In genomic region chr4:147867563-147868449, GRCm38 (mm10) we compare ENCODE assay signal across 8 mouse cellular contexts. TPM values are rescaled to one million over a fixed set of nuclear protein-coding genes. Genes with fewer than 3 reads are reported as not detected.
DNase-seq lines count a peak whose midpoint lies in the region; ATAC-seq and TF ChIP-seq lines count a peak whose summit lies in the region.

No protein-coding gene starts in this region.

- peaks cover 4% of the 10 kb centered on the region; the same call in 1 of the 2 replicates for H3K9me3 ChIP-seq in embryonic facial prominence, embryonic 10.5 days
- H3K9me3 ChIP-seq in intestine, embryonic 14.5 days (ENCODE audit: control insufficient read depth, low read length): no peaks in the 10 kb centered on the region

- ATAC-seq in intestine, embryonic 14.5 days (replicated peaks; ENCODE audit: low FRiP score, low TSS enrichment, low read depth): no peak
- no peak for ATAC-seq in megakaryocyte-erythroid progenitor cell, adult 5-6 weeks (replicated peaks; ENCODE audit: low FRiP score, low TSS enrichment, poor library complexity, severe bottlenecking)
- no peak for ATAC-seq in inflammation-experienced regulatory T-cells, adult 6 months

- peak overlapping the region; percentile 56 for H3K27ac ChIP-seq in liver, adult 2 months (replicated peaks; ENCODE audit: insufficient read depth, low read depth, low read length)
- peak overlapping the region; percentile 91 for H3K27ac ChIP-seq in embryonic facial prominence, embryonic 10.5 days (replicated peaks)
- H3K27ac ChIP-seq in intestine, embryonic 14.5 days (ENCODE audit: low read depth): peak overlapping the region; percentile 84

- peaks cover 15% of the 10 kb centered on the region for H3K4me1 ChIP-seq in liver, adult 2 months (ENCODE audit: control insufficient read depth, insufficient read depth, low read length)
- H3K4me1 ChIP-seq in embryonic facial prominence, embryonic 10.5 days: peaks cover 27% of the 10 kb centered on the region
- peaks cover 19% of the 10 kb centered on the region for H3K4me1 ChIP-seq in intestine, embryonic 14.5 days (replicated peaks; ENCODE audit: control insufficient read depth, insufficient read depth, low read length)

- TF ChIP-seq CTCF in liver, adult 2 months (IDR thresholded peaks at IDR 0.05; ENCODE audit: low read depth, low read length): no peak

- 2% methylated on average over 22 of the region's 22 CpGs for WGBS in liver, adult 2 months
- WGBS in embryonic facial prominence, embryonic 10.5 days: 7% methylated on average over 22 of the region's 22 CpGs
- 3% methylated on average over 22 of the region's 22 CpGs for WGBS in intestine, embryonic 14.5 days

- H3K27me3 ChIP-seq in liver, adult 2 months (ENCODE audit: control insufficient read depth, insufficient read depth, low read length): no peaks in the 10 kb centered on the region
- no peaks in the 10 kb centered on the region for H3K27me3 ChIP-seq in embryonic facial prominence, embryonic 10.5 days (replicated peaks; ENCODE audit: low read depth, poor library complexity, severe bottlenecking)
- H3K27me3 ChIP-seq in intestine, embryonic 14.5 days (replicated peaks; ENCODE audit: control insufficient read depth, insufficient read depth, low read length): no peaks in the 10 kb centered on the region

- peak overlapping the region; percentile 60 for H3K4me2 ChIP-seq in intestine, embryonic 14.5 days (ENCODE audit: low read length)

- peaks cover 2% of the 10 kb centered on the region; the same call in 1 of the 2 replicates for H3K36me3 ChIP-seq in liver, adult 2 months (ENCODE audit: control insufficient read depth, insufficient read depth, low read length)
- peaks cover 65% of the 10 kb centered on the region for H3K36me3 ChIP-seq in embryonic facial prominence, embryonic 10.5 days (replicated peaks)
- peaks cover 36% of the 10 kb centered on the region for H3K36me3 ChIP-seq in intestine, embryonic 14.5 days (ENCODE audit: control insufficient read depth, insufficient read depth, low read length)

- peaks cover 3% of the 10 kb centered on the region; the same call in 1 of the 2 replicates for H3K79me2 ChIP-seq in liver, adult 2 months (ENCODE audit: control insufficient read depth, insufficient read depth, low read length)

- H3K9ac ChIP-seq in liver, adult 2 months (ENCODE audit: low read depth, low read length): peak overlapping the region; percentile 79
- peak overlapping the region; percentile 66 for H3K9ac ChIP-seq in intestine, embryonic 14.5 days (ENCODE audit: low read length)

- no peak for DNase-seq in liver, adult 2 months (ENCODE audit: extremely low read depth, low read depth, low spot score)
- DNase-seq in liver: no peak
- peak; percentile 15 for DNase-seq in embryonic facial prominence, embryonic 10.5 days (ENCODE audit: low spot score)
- DNase-seq in intestine, embryonic 14.5 days (ENCODE audit: low spot score): no peak
- peak; percentile 21 for DNase-seq in neural tube, embryonic 10.5 days (ENCODE audit: extremely low spot score, low spot score)
- DNase-seq in kidney, postnatal 10 days: no peak

- no peak for TF ChIP-seq POLR2A in liver, adult 2 months (IDR thresholded peaks at IDR 0.05; ENCODE audit: extremely low read depth, insufficient read depth, low read length)

- peak overlapping the region; percentile 87 for H3K4me3 ChIP-seq in liver, adult 2 months (ENCODE audit: insufficient read depth, low read depth, low read length)
- H3K4me3 ChIP-seq in embryonic facial prominence, embryonic 10.5 days: peak overlapping the region; percentile 91
- H3K4me3 ChIP-seq in intestine, embryonic 14.5 days (ENCODE audit: low read depth, low read length): peak overlapping the region; percentile 83

RNA-seq across cellular contexts. Expression of gene Miip, which starts 0.8 kb away (rescaled TPM):
- total RNA-seq in liver, adult 2 months (2014; rRNA removed): 11.4 and 12.1 TPM in 2 replicates
- polyA plus RNA-seq in liver, adult 2 months (2012; rRNA removed): 28.4 and 44.3 TPM in 2 replicates
- polyA plus RNA-seq in embryonic facial prominence, embryonic 10.5 days (2016; fragmentation: Nextera tagmentation; extraction: Ambion mirVana): 64.2 and 66.1 TPM in 2 replicates
- 32.1 and 34.6 TPM in 2 replicates for polyA plus RNA-seq in intestine, embryonic 14.5 days (2014; fragmentation: Nextera tagmentation; extraction: Ambion mirVana)
- total RNA-seq in megakaryocyte-erythroid progenitor cell, adult 5-6 weeks (2014; fragmentation: Nextera tagmentation): 48.9 and 75.8 TPM in 2 replicates
- 30.4 and 36.7 TPM in 2 replicates for total RNA-seq in megakaryocyte-erythroid progenitor cell, adult 5-6 weeks (2017)
- 100 to 1,000 TPM in 1 of 3 experiments, 10 to 100 TPM in 2; 59.0 to 116 (median 71.4) TPM for polyA plus RNA-seq in inflammation-experienced regulatory T-cells, adult 6 months (2017; shearing (Covaris generic))

RNA-seq across cellular contexts. Expression of gene Fv1, which starts 1.0 kb away (rescaled TPM):
- total RNA-seq in liver, adult 2 months (2014; rRNA removed): 3.0 and 3.5 TPM in 2 replicates
- polyA plus RNA-seq in liver, adult 2 months (2012; rRNA removed): 0.57 and 0.61 TPM in 2 replicates
- polyA plus RNA-seq in embryonic facial prominence, embryonic 10.5 days (2016; fragmentation: Nextera tagmentation; extraction: Ambion mirVana): 14.8 and 15.5 TPM in 2 replicates
- polyA plus RNA-seq in intestine, embryonic 14.5 days (2014; fragmentation: Nextera tagmentation; extraction: Ambion mirVana): 9.0 and 9.7 TPM in 2 replicates
- 6.2 and 12.6 TPM in 2 replicates for total RNA-seq in megakaryocyte-erythroid progenitor cell, adult 5-6 weeks (2014; fragmentation: Nextera tagmentation)
- total RNA-seq in megakaryocyte-erythroid progenitor cell, adult 5-6 weeks (2017): 10.4 and 21.7 TPM in 2 replicates
- 1 to 10 TPM; 4.0 to 8.1 (median 4.5) TPM for polyA plus RNA-seq in inflammation-experienced regulatory T-cells, adult 6 months (2017; shearing (Covaris generic))

RNA-seq across cellular contexts. Expression of gene Zfp933, which starts 19.6 kb away (rescaled TPM):
- 3.8 and 4.9 TPM in 2 replicates for total RNA-seq in liver, adult 2 months (2014; rRNA removed)
- 0.56 and 0.61 TPM in 2 replicates for polyA plus RNA-seq in liver, adult 2 months (2012; rRNA removed)
- 4.2 and 5.8 TPM in 2 replicates for polyA plus RNA-seq in embryonic facial prominence, embryonic 10.5 days (2016; fragmentation: Nextera tagmentation; extraction: Ambion mirVana)
- 4.7 TPM in 2 replicates for polyA plus RNA-seq in intestine, embryonic 14.5 days (2014; fragmentation: Nextera tagmentation; extraction: Ambion mirVana)
- 4.2 and 9.7 TPM in 2 replicates for total RNA-seq in megakaryocyte-erythroid progenitor cell, adult 5-6 weeks (2014; fragmentation: Nextera tagmentation)
- 4.2 and 6.4 TPM in 2 replicates for total RNA-seq in megakaryocyte-erythroid progenitor cell, adult 5-6 weeks (2017)
- polyA plus RNA-seq in inflammation-experienced regulatory T-cells, adult 6 months (2017; shearing (Covaris generic)): 10 to 100 TPM in 1 of 3 experiments, 1 to 10 TPM in 2; 5.5 to 10.0 (median 7.5) TPM

RNA-seq across cellular contexts. Expression of gene Mfn2, which starts 36.7 kb away (rescaled TPM):
- total RNA-seq in liver, adult 2 months (2014; rRNA removed): 36.6 and 37.7 TPM in 2 replicates
- 49.4 and 50.3 TPM in 2 replicates for polyA plus RNA-seq in liver, adult 2 months (2012; rRNA removed)
- 38.2 and 38.6 TPM in 2 replicates for polyA plus RNA-seq in embryonic facial prominence, embryonic 10.5 days (2016; fragmentation: Nextera tagmentation; extraction: Ambion mirVana)
- polyA plus RNA-seq in intestine, embryonic 14.5 days (2014; fragmentation: Nextera tagmentation; extraction: Ambion mirVana): 31.6 and 33.3 TPM in 2 replicates
- 26.1 and 28.1 TPM in 2 replicates for total RNA-seq in megakaryocyte-erythroid progenitor cell, adult 5-6 weeks (2014; fragmentation: Nextera tagmentation)
- 22.2 and 32.1 TPM in 2 replicates for total RNA-seq in megakaryocyte-erythroid progenitor cell, adult 5-6 weeks (2017)
- 10 to 100 TPM; 20.5 to 25.5 (median 21.2) TPM for polyA plus RNA-seq in inflammation-experienced regulatory T-cells, adult 6 months (2017; shearing (Covaris generic))

RNA-seq across cellular contexts. Expression of gene Zfp984, which starts 58.2 kb away (rescaled TPM):
- total RNA-seq in liver, adult 2 months (2014; rRNA removed): 1.6 and 2.6 TPM in 2 replicates
- 0.05 and 0.20 TPM in 2 replicates for polyA plus RNA-seq in liver, adult 2 months (2012; rRNA removed)
- polyA plus RNA-seq in embryonic facial prominence, embryonic 10.5 days (2016; fragmentation: Nextera tagmentation; extraction: Ambion mirVana): 6.3 and 7.7 TPM in 2 replicates
- polyA plus RNA-seq in intestine, embryonic 14.5 days (2014; fragmentation: Nextera tagmentation; extraction: Ambion mirVana): 8.8 and 11.5 TPM in 2 replicates
- total RNA-seq in megakaryocyte-erythroid progenitor cell, adult 5-6 weeks (2014; fragmentation: Nextera tagmentation): 40.3 and 44.9 TPM in 2 replicates
- 47.6 and 71.4 TPM in 2 replicates for total RNA-seq in megakaryocyte-erythroid progenitor cell, adult 5-6 weeks (2017)
- polyA plus RNA-seq in inflammation-experienced regulatory T-cells, adult 6 months (2017; shearing (Covaris generic)): 10 to 100 TPM; 18.6 to 25.6 (median 23.7) TPM

Comparison
In these comparisons a context has a peak if more than half of its experiments do, and no peak if none do; other contexts are left out.
1. DNase-seq: peak in embryonic facial prominence, embryonic 10.5 days (single experiment) and neural tube, embryonic 10.5 days (single experiment); none in liver, adult 2 months (single experiment), liver (single experiment), intestine, embryonic 14.5 days (single experiment) and kidney, postnatal 10 days (single experiment).
2. Peak in every context shown above with its lines, with median percentiles within 50 percentile points of each other: H3K27ac ChIP-seq and H3K4me3 ChIP-seq.